Mouse (Mus musculus) gastrocnemius, postnatal 25 days (tissue): ENCODE data around the gene Rsph3a. TPM values are rescaled to one million over a fixed set of nuclear protein-coding genes. Genes with fewer than 3 reads are reported as not detected.

Experiments used
- total RNA-seq, 2 experiments: library from RNA; stranded (reverse); gene quantifications; 1 replicate in 1 of 2; 2 replicates in 1 of 2; pipeline ENCODE4 v1.2.3; 2021

The Rsph3a gene
- total RNA-seq, 2 experiments from 2014 or later = 21.9 to 23.1 TPM

Other genes with a start within 250 kb of the Rsph3a start
- 10 to 100 TPM; 46.0 to 52.2 TPM for gene Fndc1, start 118.3 kb upstream of the Rsph3a start, total RNA-seq
- gene Tagap, start 19.6 kb upstream of the Rsph3a start, total RNA-seq = 1 to 10 TPM; 1.8 TPM
- under 1 TPM in 1 of 2 experiments, not detected in 1; 0.38 TPM for gene Gm49673, start 202.2 kb downstream of the Rsph3a start, total RNA-seq
- gene Rnaset2a, start 202.5 kb downstream of the Rsph3a start, total RNA-seq = 10 to 100 TPM; 13.0 to 14.8 TPM
- gene Fgfr1op, start 219.9 kb downstream of the Rsph3a start, total RNA-seq = 10 to 100 TPM; 13.1 to 18.3 TPM